15 mouse cellular contexts compared by ENCODE assay signal in genomic region chr17:43362881-43363280, GRCm38 (mm10). TPM values are rescaled to one million over a fixed set of nuclear protein-coding genes. Genes with fewer than 3 reads are reported as not detected.
DNase-seq lines count a peak whose midpoint lies in the region; ATAC-seq and TF ChIP-seq lines count a peak whose summit lies in the region.
"Had no signal": no experiment of that assay in that cellular context is flagged by ENCODE, and none has a peak within 500 bp of the region (broad histone marks: within the 10 kb centered on the region; RNA-seq: fewer than 3 reads in every experiment).

No protein-coding gene starts in this region.

- peak overlapping the region; percentile 62 for H3K9ac ChIP-seq in heart, embryonic 14.5 days (ENCODE audit: low read length)
- no peak overlapping the region for H3K9ac ChIP-seq in stomach, embryonic 15.5 days
- H3K9ac ChIP-seq in stomach, postnatal 0 days (ENCODE audit: low read length) = no peak overlapping the region
- H3K9ac ChIP-seq: embryonic facial prominence, embryonic 13.5 days; forebrain, embryonic 12.5 days had no signal

- no peak for TF ChIP-seq CTCF in layer of hippocampus, adult 2 months (conservative IDR thresholded peaks at IDR 0.05)
- no peak for TF ChIP-seq CTCF in stomach, postnatal 0 days (IDR thresholded peaks at IDR 0.05; ENCODE audit: low read depth)

- no peak overlapping the region for H3K27ac ChIP-seq in heart, embryonic 14.5 days (replicated peaks in 1 of 2; ENCODE audit: control insufficient read depth in 1 of 2, insufficient read depth in 1 of 2, low read depth in 2 of 2, low read length in 2 of 2)
- H3K27ac ChIP-seq in layer of hippocampus, adult 2 months = peak overlapping the region; percentile 36; the same call in 1 of the 2 replicates
- H3K27ac ChIP-seq in stomach, embryonic 15.5 days = no peak overlapping the region
- H3K27ac ChIP-seq in stomach, postnatal 0 days (replicated peaks) = no peak overlapping the region
- H3K27ac ChIP-seq: embryonic facial prominence, embryonic 13.5 days; forebrain, embryonic 12.5 days had no signal

- WGBS in heart, embryonic 14.5 days = 56% methylated on average over 6 of the region's 6 CpGs
- 61% methylated on average over 6 of the region's 6 CpGs for WGBS in stomach, embryonic 15.5 days
- WGBS in stomach, postnatal 0 days = 58% methylated on average over 6 of the region's 6 CpGs

- no peak for TF ChIP-seq EP300 in stomach, postnatal 0 days (optimal IDR thresholded peaks at IDR 0.05)

- H3K4me1 ChIP-seq in heart, embryonic 14.5 days (ENCODE audit: control insufficient read depth in 2 of 2, insufficient read depth in 2 of 2, low read length in 2 of 2) = peaks cover 19 to 55% of the 10 kb centered on the region in 2 experiments
- peaks cover 5% of the 10 kb centered on the region for H3K4me1 ChIP-seq in stomach, embryonic 15.5 days
- H3K4me1 ChIP-seq in stomach, postnatal 0 days (replicated peaks; ENCODE audit: control insufficient read depth, insufficient read depth) = no peaks in the 10 kb centered on the region

- no peaks in the 10 kb centered on the region for H3K36me3 ChIP-seq in heart, embryonic 14.5 days (ENCODE audit: control insufficient read depth, insufficient read depth, low read length)
- no peaks in the 10 kb centered on the region for H3K36me3 ChIP-seq in stomach, embryonic 15.5 days
- H3K36me3 ChIP-seq in stomach, postnatal 0 days (ENCODE audit: control insufficient read depth, insufficient read depth, low read length) = no peaks in the 10 kb centered on the region
- H3K36me3 ChIP-seq: embryonic facial prominence, embryonic 13.5 days; forebrain, embryonic 12.5 days had no signal

- peak overlapping the region; percentile 2 to 39; a peak in 3 of 4 replicates for H3K4me3 ChIP-seq in heart, embryonic 14.5 days (ENCODE audit: control insufficient read depth in 1 of 2, insufficient read depth in 1 of 2, low read depth in 1 of 2, low read length in 2 of 2)
- no peak overlapping the region; the same call in 1 of the 2 replicates for H3K4me3 ChIP-seq in layer of hippocampus, adult 2 months
- no peak overlapping the region for H3K4me3 ChIP-seq in stomach, embryonic 15.5 days (replicated peaks)
- no peak overlapping the region for H3K4me3 ChIP-seq in stomach, postnatal 0 days (ENCODE audit: low read depth, low read length)
- H3K4me3 ChIP-seq: embryonic facial prominence, embryonic 13.5 days; forebrain, embryonic 12.5 days had no signal

- peaks cover 13% of the 10 kb centered on the region; the same call in 1 of the 2 replicates for H3K27me3 ChIP-seq in heart, embryonic 14.5 days (ENCODE audit: control insufficient read depth, insufficient read depth, low read length)
- H3K27me3 ChIP-seq in stomach, embryonic 15.5 days (replicated peaks) = no peaks in the 10 kb centered on the region
- no peaks in the 10 kb centered on the region for H3K27me3 ChIP-seq in stomach, postnatal 0 days (ENCODE audit: control insufficient read depth, insufficient read depth, low read length)
- H3K27me3 ChIP-seq: embryonic facial prominence, embryonic 13.5 days; forebrain, embryonic 12.5 days had no signal

- intact Hi-C loops in heart, postnatal 25 days (cut with DNase I) = no loop called here

- H3K9me3 ChIP-seq in heart, embryonic 14.5 days (ENCODE audit: control insufficient read depth, low read length) = no peaks in the 10 kb centered on the region
- no peaks in the 10 kb centered on the region for H3K9me3 ChIP-seq in stomach, embryonic 15.5 days
- H3K9me3 ChIP-seq in stomach, postnatal 0 days (ENCODE audit: control insufficient read depth, low read length) = no peaks in the 10 kb centered on the region
- H3K9me3 ChIP-seq: embryonic facial prominence, embryonic 13.5 days; forebrain, embryonic 12.5 days had no signal

- no peak for ATAC-seq in heart, embryonic 14.5 days (ENCODE audit: insufficient number of reproducible peaks, insufficient read depth, low FRiP score, low read depth)
- no peak for ATAC-seq in stomach, embryonic 15.5 days (ENCODE audit: insufficient read depth, low FRiP score, low read depth)
- ATAC-seq in stomach, postnatal 0 days (ENCODE audit: low FRiP score, low TSS enrichment) = no peak
- no peak for ATAC-seq in erythroblast, adult 5-6 weeks (replicated peaks; ENCODE audit: low FRiP score, poor library complexity, severe bottlenecking)
- ATAC-seq: activated CD4-positive, CD25-positive, alpha-beta regulatory T cell, adult 4 months; CD4-positive, CD25-positive, alpha-beta regulatory T cell, adult 4 months had no signal

- no peak for DNase-seq in heart, postnatal 25 days (ENCODE audit: low spot score)
- DNase-seq in layer of hippocampus, adult 2 months (ENCODE audit: low spot score in 2 of 2) = no peak
- DNase-seq in layer of hippocampus, adult 9-10 months (ENCODE audit: low spot score) = no peak
- no peak for DNase-seq in stomach, postnatal 0 days (ENCODE audit: low spot score)
- DNase-seq: cerebellum, adult 11 months; cerebellum, postnatal 36 days; midbrain, embryonic 14.5 days; thymus, adult 2 months had no signal

- peak overlapping the region; percentile 56 for H3K4me2 ChIP-seq in heart, embryonic 14.5 days (ENCODE audit: low read length)
- 0 out of 2 replicates have a peak overlapping the region, but pooled peaks have one; percentile 0 for H3K4me2 ChIP-seq in stomach, embryonic 15.5 days
- H3K4me2 ChIP-seq in stomach, postnatal 0 days (replicated peaks; ENCODE audit: low read depth) = no peak overlapping the region
- H3K4me2 ChIP-seq: embryonic facial prominence, embryonic 13.5 days; forebrain, embryonic 12.5 days had no signal

RNA-seq across cellular contexts. Expression of gene Adgrf5, which starts 2.6 kb away (rescaled TPM):
- 20.9 and 26.0 TPM in 2 replicates for polyA plus RNA-seq in heart, embryonic 14.5 days (2014; fragmentation: Nextera tagmentation; extraction: Ambion mirVana)
- 100 to 1,000 TPM; 207 to 259 TPM for total RNA-seq in heart, postnatal 25 days (2021)
- total RNA-seq in layer of hippocampus, adult 2 months (2021) = 10 to 100 TPM; 29.7 to 30.9 TPM
- polyA plus RNA-seq in stomach, embryonic 15.5 days (2015; fragmentation: Nextera tagmentation; extraction: Ambion mirVana) = 10.1 and 12.3 TPM in 2 replicates
- 3.2 and 3.6 TPM in 2 replicates for polyA plus RNA-seq in stomach, postnatal 0 days (2015; fragmentation: Nextera tagmentation; extraction: Ambion mirVana)
- total RNA-seq in erythroblast, adult 5-6 weeks (2015; ENCODE audit: low replicate concordance) = 0.21 and 0.38 TPM in 2 replicates
- total RNA-seq in erythroblast, adult 5-6 weeks (2017; ENCODE audit: low replicate concordance) = 0.85 and 0.98 TPM in 2 replicates
- polyA plus RNA-seq: CD4-positive, CD25-positive, alpha-beta regulatory T cell, adult 4 months had no signal

Comparison
In these comparisons a context has a peak if more than half of its experiments do, and no peak if none do; other contexts are left out.
1. H3K4me3 ChIP-seq: peak in heart, embryonic 14.5 days (2 of 2); none in layer of hippocampus, adult 2 months (single experiment), stomach, embryonic 15.5 days (single experiment) and stomach, postnatal 0 days (single experiment).
2. RNA of gene Adgrf5, which starts 2.6 kb away (total RNA-seq): 207 to 259 TPM in heart, postnatal 25 days and 29.7 to 30.9 TPM in layer of hippocampus, adult 2 months; 0.21 to 0.98 TPM in erythroblast, adult 5-6 weeks; every median in the first group is over 10 times any median in the second.